Mouse (Mus musculus) E14TG2a.4 (cell line): ENCODE data around the gene C1qtnf9.

ENCODE experiments used
- H3K27me3 ChIP-seq: 2 replicates; pipeline ENCODE4 v1.6.1; 2014; ENCODE audit warnings: low read length, control low read depth; ENCODE audit not compliant: insufficient read depth
- H3K36me3 ChIP-seq: 2 replicates; pipeline ENCODE4 v1.6.1; 2014; ENCODE audit warnings: low read length, control low read depth; ENCODE audit not compliant: insufficient read depth
- H3K4me1 ChIP-seq: replicated peaks from 2 replicates; pipeline ENCODE4 v1.6.1; 2014; ENCODE audit warnings: low read depth, low read length, control low read depth
- H3K4me3 ChIP-seq: replicated peaks from 2 replicates; pipeline ENCODE4 v1.5.1; 2014; ENCODE audit warnings: mild to moderate bottlenecking, low read length
- H3K9me3 ChIP-seq: 2 replicates; pipeline ENCODE4 v1.6.1; 2014; ENCODE audit warnings: low read length, control low read depth
- CTCF ChIP-seq: conservative IDR thresholded peaks from 2 replicates; pipeline ENCODE4 v1.5.1; 2014; ENCODE audit warnings: low read length
- NANOG ChIP-seq: IDR thresholded peaks from 2 replicates; pipeline ENCODE4 v1.6.1; 2014; ENCODE audit warnings: borderline replicate concordance, low read length, mixed read lengths
- POU5F1 ChIP-seq: IDR thresholded peaks from 2 replicates; pipeline ENCODE4 v1.6.1; 2014; ENCODE audit warnings: low read length, borderline replicate concordance

C1qtnf9 gene

DNA sequence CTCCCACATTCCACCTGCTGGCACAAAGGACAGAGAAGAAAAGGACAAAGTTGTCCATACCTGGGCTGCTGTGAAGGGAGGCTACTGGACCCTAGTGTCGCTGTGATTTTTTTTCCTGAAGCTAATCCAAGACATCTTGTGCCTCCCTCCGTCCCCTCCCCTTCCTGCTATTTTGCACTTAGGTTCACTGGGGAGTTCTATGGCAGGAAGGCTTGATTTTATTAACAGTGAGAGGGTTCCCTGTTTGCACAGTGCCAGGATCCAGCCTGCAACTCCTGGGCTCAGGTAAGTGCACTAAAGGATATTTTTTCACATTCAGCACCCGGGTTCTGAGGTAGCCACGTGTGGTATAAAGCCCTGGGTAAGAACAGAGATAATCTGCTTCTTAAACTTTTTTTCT lies at the start of gene C1qtnf9:
Gene C1qtnf9, plus strand, starts transcription at position 251 of the 400 bp plus-strand sequence.
- TF ChIP-seq POU5F1 (no peak), NANOG (no peak), CTCF (no peak)
- no peak within 1 kb of the TSS for H3K4me3 ChIP-seq
- H3K27me3 ChIP-seq = no peaks in the 10 kb centered on the region
- no peaks in the 10 kb centered on the region for H3K9me3 ChIP-seq
- peaks cover 56% of the 10 kb centered on the region for H3K4me1 ChIP-seq
- H3K36me3 ChIP-seq = no peaks in the 10 kb centered on the region

- no peak overlapping the region for H3K4me3 ChIP-seq
- H3K36me3 ChIP-seq = no peaks in the 10 kb centered on the region; the same call in 1 of the 2 replicates
- TF ChIP-seq NANOG = no peak
- TF ChIP-seq CTCF = no peak
- no peak for TF ChIP-seq POU5F1
- no peaks in the 10 kb centered on the region for H3K27me3 ChIP-seq
- peaks cover 41% of the 10 kb centered on the region for H3K4me1 ChIP-seq
- H3K9me3 ChIP-seq = no peaks in the 10 kb centered on the region
Observed at GRCm38 (mm10) chr14:60721304-60721703, 46.6 kb upstream of the C1qtnf9 start.

- Histone ChIP-seq H3K36me3 (no peaks in the 10 kb centered on the region; the same call in 1 of the 2 replicates), H3K9me3 (no peaks in the 10 kb centered on the region), H3K4me3 (no peak overlapping the region), H3K27me3 (no peaks in the 10 kb centered on the region), H3K4me1 (peaks cover 46% of the 10 kb centered on the region)
- TF ChIP-seq NANOG = no peak
- no peak for TF ChIP-seq POU5F1
- no peak for TF ChIP-seq CTCF
Observed at GRCm38 (mm10) chr14:60721938-60722337, 46.0 kb upstream of the C1qtnf9 start.

GRCm38 (mm10) chr14:60726091-60726490 lies 41.8 kb upstream of the C1qtnf9 start:
- TF ChIP-seq NANOG = no peak
- no peak for TF ChIP-seq POU5F1
- TF ChIP-seq CTCF = no peak
- no peak overlapping the region for H3K4me3 ChIP-seq
- H3K36me3 ChIP-seq = peaks cover 12% of the 10 kb centered on the region; the same call in 1 of the 2 replicates
- no peaks in the 10 kb centered on the region for H3K9me3 ChIP-seq
- H3K27me3 ChIP-seq = no peaks in the 10 kb centered on the region
- H3K4me1 ChIP-seq = peaks cover 54% of the 10 kb centered on the region

- no peak for TF ChIP-seq CTCF
- no peaks in the 10 kb centered on the region for H3K27me3 ChIP-seq
- peaks cover 12% of the 10 kb centered on the region; the same call in 1 of the 2 replicates for H3K36me3 ChIP-seq
- H3K9me3 ChIP-seq = no peaks in the 10 kb centered on the region
- H3K4me1 ChIP-seq = peaks cover 53% of the 10 kb centered on the region
- no peak overlapping the region for H3K4me3 ChIP-seq
Observed at GRCm38 (mm10) chr14:60727130-60727529, 40.8 kb upstream of the C1qtnf9 start.

DNA sequence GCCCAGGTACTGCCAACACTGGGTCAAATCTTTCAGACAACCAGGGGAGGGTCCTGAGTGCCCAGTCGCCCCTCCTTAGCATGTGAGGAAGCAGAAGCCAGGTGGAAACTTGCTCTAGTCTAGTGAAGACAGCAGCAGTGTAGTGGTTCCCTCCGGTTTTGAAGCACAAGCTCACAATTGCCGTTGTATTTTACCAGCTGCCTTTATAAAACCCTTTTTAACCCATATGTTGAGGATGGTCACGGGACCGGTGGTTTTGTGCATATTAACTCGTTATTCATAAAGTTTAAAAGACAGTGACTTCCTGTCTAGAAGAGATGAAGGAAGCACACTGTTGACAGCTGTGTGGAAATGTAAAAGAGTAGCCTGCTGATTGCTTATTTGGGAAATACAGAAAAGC lies 35.9 kb upstream of the C1qtnf9 start:
- Histone ChIP-seq H3K36me3 (peaks cover 12% of the 10 kb centered on the region; the same call in 1 of the 2 replicates), H3K9me3 (no peaks in the 10 kb centered on the region), H3K4me1 (peaks cover 65% of the 10 kb centered on the region), H3K27me3 (no peaks in the 10 kb centered on the region), H3K4me3 (no peak overlapping the region)
- TF ChIP-seq CTCF = no peak

DNA sequence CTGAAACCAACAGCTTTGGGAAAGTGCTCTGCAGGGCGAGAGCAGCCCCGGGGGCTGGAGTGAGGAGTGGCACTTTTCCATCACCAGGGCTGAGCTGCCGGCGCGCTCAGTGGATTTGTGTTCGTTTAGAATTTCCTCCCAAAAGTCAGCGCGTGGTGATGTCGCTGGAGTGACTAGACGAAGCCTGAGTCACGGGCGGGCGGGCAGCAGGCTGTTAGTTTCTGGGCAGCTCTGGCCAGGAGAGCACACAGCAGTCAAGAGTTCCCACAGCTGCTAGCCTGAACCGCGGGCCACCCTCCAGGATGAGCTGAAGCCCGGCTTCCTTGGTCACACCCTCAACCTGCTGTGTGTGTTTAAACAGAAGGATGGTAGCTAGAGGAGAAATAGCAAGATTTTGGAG lies 35.1 kb upstream of the C1qtnf9 start:
- Histone ChIP-seq H3K4me3 (peak overlapping the region; percentile 50), H3K4me1 (peaks cover 65% of the 10 kb centered on the region), H3K36me3 (peaks cover 12% of the 10 kb centered on the region; the same call in 1 of the 2 replicates), H3K9me3 (no peaks in the 10 kb centered on the region), H3K27me3 (no peaks in the 10 kb centered on the region)
- TF ChIP-seq CTCF (no peak), NANOG (no peak), POU5F1 (no peak)

GRCm38 (mm10) chr14:60733706-60734105 lies 34.2 kb upstream of the C1qtnf9 start:
- no peaks in the 10 kb centered on the region for H3K27me3 ChIP-seq
- H3K36me3 ChIP-seq = peaks cover 6% of the 10 kb centered on the region; the same call in 1 of the 2 replicates
- H3K4me3 ChIP-seq = no peak overlapping the region
- TF ChIP-seq NANOG = no peak
- TF ChIP-seq CTCF = no peak
- no peak for TF ChIP-seq POU5F1
- H3K9me3 ChIP-seq = no peaks in the 10 kb centered on the region
- H3K4me1 ChIP-seq = peaks cover 70% of the 10 kb centered on the region

GRCm38 (mm10) chr14:60735206-60735605 lies 32.7 kb upstream of the C1qtnf9 start:
- no peaks in the 10 kb centered on the region for H3K36me3 ChIP-seq
- 0 out of 2 replicates have a peak overlapping the region, but pooled peaks have one; percentile 3 for H3K4me3 ChIP-seq
- no peaks in the 10 kb centered on the region for H3K9me3 ChIP-seq
- peaks cover 81% of the 10 kb centered on the region for H3K4me1 ChIP-seq
- no peak for TF ChIP-seq CTCF
- no peaks in the 10 kb centered on the region for H3K27me3 ChIP-seq
